Mouse (Mus musculus) kidney, postnatal 25 days (tissue): Measurements from ENCODE around the gene Sik2.

Experiments
- DNase-seq, 2 experiments: peaks; one replicate each; pipeline ENCODE4 v3.0.0; 2021; ENCODE audit warnings: mixed read lengths in 2 of 2

The Sik2 gene

GRCm38 (mm10) chr9:50981499-50982190, 27.2 kb downstream of the Sik2 start:
- DNase-seq = no peak

DNA sequence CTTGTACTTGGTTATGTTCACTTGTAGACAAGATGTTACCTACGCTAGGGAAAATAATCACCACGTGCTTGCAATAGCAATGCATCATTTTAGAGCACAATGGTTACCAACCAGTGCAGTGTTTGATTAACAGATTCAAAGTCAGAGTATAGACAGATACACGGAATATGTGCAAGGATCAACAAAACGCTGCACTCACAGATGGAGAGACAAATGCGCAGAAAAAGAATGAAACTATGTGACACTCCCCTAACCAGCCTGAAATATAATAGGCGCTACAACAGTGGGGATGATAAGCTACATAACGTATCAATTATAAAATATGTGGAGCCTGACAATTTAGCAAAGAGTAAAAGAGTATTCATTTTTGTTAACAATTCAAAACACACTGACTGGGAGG, 34.2 kb downstream of the Sik2 start:
- DNase-seq = no peak

DNA sequence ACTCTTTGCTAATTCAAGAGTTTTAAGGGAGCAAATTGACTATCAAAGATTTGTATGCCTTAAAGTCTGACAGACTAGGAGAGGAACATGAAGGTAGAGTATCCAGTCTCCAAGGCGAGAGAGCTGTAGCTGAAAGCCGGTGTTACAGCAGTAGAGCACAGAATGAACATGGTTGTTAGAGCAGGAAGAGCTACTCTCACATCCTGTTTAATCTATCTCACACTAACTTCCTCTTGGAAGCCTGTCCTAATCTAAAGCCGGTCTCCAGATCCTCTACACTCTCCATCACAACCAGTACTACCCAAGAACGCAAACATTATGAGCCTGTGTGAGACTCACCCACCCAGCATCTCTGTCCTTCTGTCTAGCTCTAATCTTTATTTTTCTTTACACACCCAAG, 38.5 kb downstream of the Sik2 start:
- no peak for DNase-seq

- no peak for DNase-seq
Measured at GRCm38 (mm10) chr9:50969266-50969665, 39.6 kb downstream of the Sik2 start.

GRCm38 (mm10) chr9:50966277-50966676, 42.6 kb downstream of the Sik2 start:
- DNase-seq = no peak

DNA sequence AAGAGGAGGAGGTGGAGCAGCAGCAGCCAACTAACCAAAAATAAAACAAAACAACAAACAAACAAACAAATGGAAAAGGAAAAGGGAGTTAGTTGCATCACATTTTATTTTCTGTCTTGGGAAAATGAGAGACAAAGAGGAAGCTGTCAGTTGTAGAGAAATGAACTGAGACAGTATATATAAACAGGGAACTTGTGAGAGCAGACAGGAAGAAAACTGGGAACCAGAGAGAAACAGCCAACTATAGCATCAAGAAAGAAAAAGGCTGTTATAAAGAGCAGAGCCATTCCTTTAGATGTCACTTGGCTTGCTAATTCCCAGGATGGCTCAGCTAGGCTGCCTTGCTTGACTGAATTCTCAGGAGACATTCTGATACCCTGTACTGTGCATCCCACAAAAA, 43.5 kb downstream of the Sik2 start:
- no peak for DNase-seq

DNA sequence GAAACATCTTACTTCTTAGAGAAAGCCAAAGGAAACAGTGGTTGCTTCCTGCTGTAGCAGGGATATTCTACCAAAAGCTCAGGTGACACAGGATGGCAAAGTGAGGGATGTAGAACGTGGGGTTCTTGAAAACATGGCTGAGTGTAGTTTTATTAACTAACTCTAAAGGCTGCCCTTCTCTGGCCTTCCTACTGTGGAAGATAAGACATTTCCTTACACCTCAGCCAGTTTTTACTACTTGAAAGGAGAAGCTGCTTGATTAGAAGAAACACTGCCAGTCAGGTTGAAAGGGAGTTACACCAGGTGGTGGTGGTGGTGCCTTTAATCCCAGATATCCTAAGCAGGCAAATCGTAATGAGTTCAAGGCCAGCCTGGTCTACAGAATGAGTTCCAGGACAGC, 44.0 kb downstream of the Sik2 start:
- no peak for DNase-seq

DNA sequence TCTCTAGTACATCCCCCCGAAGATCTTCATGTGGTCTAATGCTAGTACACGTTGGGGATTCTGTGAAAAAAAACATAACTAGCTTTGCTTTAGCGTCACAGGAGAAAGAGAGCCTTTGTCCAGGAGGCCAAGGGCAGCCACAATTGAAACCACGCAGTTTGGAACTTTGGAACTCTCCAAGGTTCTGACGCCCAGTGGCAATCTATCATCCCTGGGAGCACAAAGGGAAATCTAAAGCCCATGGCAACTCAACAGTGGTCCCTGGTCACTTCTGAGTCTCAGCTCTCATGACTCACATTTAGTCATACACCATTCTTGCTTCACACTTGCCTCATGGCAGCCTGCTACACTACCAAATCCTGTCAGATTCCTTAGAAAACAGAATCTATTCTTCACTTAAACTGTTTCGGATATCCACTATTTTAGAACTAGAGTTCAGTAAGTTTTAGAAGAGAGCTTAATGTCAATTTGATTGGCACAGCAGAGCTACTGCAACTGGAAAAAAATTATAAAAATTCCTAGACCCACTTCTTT, 50.9 kb downstream of the Sik2 start:
- DNase-seq = no peak

- DNase-seq = no peak
Measured at GRCm38 (mm10) chr9:50955176-50955575, 53.7 kb downstream of the Sik2 start.

- no peak for DNase-seq
Measured at GRCm38 (mm10) chr9:50948097-50948823, 60.6 kb downstream of the Sik2 start.

GRCm38 (mm10) chr9:50946338-50946737, 62.5 kb downstream of the Sik2 start:
- DNase-seq = no peak

DNA sequence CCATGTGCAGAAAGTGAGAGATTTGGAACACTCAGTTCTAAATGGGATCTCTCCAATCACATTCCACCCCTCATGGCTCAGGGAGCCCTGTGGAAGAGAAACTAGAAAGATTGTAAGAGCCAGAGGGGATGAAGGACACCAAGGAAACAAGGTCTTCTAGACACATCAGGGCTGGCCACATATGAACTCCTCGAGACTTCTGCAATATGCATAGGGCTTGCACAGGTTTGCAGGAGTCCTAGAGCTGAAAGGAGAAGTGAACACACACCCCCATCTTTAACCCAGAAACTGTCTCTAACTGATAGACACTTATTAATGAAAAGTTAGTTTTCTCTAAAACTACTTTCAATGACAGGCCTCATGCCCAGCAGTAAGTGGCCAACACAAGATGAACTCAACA, 64.0 kb downstream of the Sik2 start:
- no peak for DNase-seq

GRCm38 (mm10) chr9:50942711-50943110, 66.2 kb downstream of the Sik2 start:
- DNase-seq = no peak

DNA sequence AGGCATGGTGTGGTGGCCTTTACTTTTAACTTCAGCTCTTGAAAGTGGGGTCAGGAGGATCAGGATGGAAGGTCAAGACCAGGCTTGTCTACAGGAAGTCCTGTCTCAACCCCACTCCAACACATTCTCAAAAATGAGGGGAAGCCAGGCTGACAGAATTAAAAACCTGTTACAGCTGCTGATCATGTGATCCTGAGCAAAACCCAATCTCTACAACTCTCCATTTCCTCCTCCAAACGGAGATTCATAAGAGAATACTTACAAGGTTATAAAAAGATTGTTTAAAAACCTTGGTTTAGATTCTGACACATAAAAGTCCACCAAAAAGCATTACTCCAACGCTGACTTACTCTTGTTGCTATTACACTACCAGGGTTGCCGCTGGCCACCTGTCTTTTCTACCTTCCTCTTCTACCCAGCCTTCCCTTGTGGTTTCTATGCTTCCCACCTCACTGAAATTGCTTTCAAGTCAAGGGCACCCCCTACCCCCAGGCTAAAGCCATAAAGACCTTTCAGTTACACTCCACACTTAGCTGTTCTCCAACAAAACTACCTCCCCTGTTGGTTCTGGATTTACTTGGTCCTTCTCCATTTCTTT, 67.0 kb downstream of the Sik2 start:
- DNase-seq = no peak

GRCm38 (mm10) chr9:50929986-50930385, 78.9 kb downstream of the Sik2 start:
- DNase-seq = no peak

- DNase-seq = no peak
Measured at GRCm38 (mm10) chr9:50925801-50926200, 83.1 kb downstream of the Sik2 start.

DNA sequence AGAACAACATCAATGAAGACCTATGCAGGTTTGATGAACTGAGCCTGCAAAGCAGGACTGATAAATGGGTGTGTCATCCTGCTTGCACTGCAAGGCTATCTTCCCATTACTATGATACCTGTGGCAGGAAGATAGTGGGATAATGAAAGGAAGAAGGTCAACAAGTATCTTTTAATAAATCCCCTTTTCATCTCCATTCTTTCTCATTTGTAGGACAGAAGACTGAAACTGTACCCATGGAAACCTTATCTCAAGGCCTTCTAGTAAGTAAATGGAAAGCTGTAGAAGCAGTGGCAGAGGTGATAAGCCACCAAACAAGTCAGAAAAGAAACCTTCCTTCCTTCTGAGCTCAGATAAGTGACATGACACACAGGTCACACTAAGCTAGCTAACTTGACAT, 84.4 kb downstream of the Sik2 start:
- DNase-seq = no peak

DNA sequence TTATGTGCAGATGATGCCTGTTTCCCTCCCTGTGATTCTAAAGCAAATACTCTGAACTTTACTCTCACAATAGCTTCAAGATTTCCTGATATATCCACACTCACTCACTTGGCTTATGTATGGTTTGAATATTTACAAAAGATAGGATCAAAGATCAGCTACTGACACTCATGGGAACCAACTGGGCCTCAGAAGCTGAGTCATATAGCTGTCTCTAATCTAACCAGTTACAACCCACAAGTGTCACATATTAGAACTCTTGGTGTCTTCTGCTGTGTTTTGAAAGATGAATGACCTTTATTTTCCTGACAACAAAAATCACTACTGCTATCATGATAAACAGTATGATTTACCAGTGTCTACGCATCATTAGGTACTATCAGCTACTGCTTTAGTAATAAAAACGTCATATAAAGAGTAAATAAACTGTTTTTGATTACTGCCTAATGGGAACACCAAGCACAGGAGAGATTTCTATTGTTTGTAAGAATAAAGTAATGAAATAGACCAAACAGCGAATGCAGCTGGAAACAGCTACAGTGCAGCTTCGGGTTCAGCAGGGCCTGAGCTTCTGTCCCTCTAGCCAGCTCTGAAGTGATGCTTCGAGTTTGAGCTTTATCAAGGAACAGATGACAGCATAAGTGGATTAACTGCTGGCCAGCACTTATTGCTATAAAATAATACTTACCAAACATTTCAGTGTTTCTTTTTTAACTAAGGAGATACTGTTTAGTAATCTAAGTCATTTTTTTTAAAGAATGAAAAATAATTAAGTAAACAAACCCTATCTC, 86.3 kb downstream of the Sik2 start:
- no peak for DNase-seq

GRCm38 (mm10) chr9:50920933-50921895, 87.7 kb downstream of the Sik2 start:
- DNase-seq = no peak

DNA sequence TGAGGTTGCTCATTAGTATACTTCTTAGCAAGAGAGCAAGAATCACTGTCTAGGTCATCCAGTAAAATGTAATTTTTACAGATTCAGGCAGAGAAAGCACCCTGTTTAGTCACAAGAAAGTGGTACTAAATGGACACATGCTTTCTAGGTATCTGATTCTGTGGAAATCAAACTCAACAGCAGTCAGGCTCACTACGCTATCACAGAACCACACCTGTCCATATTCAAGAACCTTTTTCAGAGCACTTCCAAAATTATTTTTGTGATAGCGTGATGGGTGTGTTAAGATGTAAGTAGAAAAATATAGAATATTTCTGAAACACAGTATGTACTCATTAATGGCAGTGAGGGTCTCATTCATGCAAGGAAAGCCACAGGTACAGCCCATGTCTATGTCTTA, 89.3 kb downstream of the Sik2 start:
- no peak for DNase-seq

DNA sequence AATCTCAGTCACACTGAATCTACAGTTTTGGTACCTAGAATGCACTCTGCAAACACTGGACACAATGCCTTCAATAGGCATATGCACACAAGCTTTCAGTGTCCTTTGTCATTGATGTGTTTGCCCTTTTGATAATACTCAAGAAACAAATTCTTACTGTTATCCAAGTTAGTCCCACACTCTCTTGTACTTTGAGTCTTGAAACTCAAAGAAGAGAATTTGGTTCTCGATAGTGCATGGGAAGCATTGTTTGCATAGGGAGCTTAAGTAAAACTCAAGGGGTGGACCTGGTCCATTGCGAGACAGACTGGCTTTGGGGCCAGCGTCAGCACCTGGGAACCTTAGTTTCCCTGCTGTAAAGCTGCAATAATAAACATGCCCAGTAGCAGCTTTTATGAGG, 90.7 kb downstream of the Sik2 start:
- no peak for DNase-seq
